Mouse (Mus musculus) brain, embryonic 14.5 days (tissue): ENCODE results near the gene Pgm1.

Source experiments
- CTCF ChIP-seq: fragments of 200-500 bp; IDR thresholded peaks from 2 replicates; pipeline ENCODE4 v1.5.1; 2012; ENCODE audit warnings: inconsistent platforms, mild to moderate bottlenecking, moderate library complexity, borderline replicate concordance; ENCODE audit not compliant: insufficient read depth, insufficient read length; ENCODE audit errors: extremely low read depth
- POLR2A ChIP-seq: fragments of 200-500 bp; IDR thresholded peaks from 2 replicates; pipeline ENCODE4 v1.6.1; 2012; ENCODE audit warnings: mild to moderate bottlenecking, inconsistent platforms, borderline replicate concordance; ENCODE audit not compliant: poor library complexity, insufficient read depth, insufficient read length, severe bottlenecking; ENCODE audit errors: extremely low read depth

GRCm38 (mm10) chr4:99881882-99882281 is 47.3 kb upstream of the Pgm1 start:
- peak; percentile 29; the same call in 1 of the 2 replicates for TF ChIP-seq CTCF
- no peak for TF ChIP-seq POLR2A
